Mouse (Mus musculus) liver, postnatal 0 days (tissue): Measurements from ENCODE around the gene Atoh8. TPM values are rescaled to one million over a fixed set of nuclear protein-coding genes. Genes with fewer than 3 reads are reported as not detected.

Source experiments
- ATAC-seq: fragments of 200-750 bp; cut with Nextera tagmentation; 2 replicates; pipeline ENCODE4 v1.8.0; 2017; ENCODE audit warnings: mild to moderate bottlenecking, moderate library complexity
- DNase-seq: peaks from one replicate; pipeline ENCODE4 v3.0.0-alpha.2; 2016
- H3K27ac ChIP-seq: fragments of 300-500 bp; sonication (generic); 2 replicates; pipeline ENCODE4 v1.5.1; 2014; ENCODE audit warnings: antibody characterized with exemption, moderate library complexity, mild to moderate bottlenecking, low read depth
- H3K27me3 ChIP-seq: fragments of 300-500 bp; sonication (generic); 2 replicates; pipeline ENCODE4 v1.6.1; 2014; ENCODE audit warnings: low read length, control low read depth, mixed read lengths; ENCODE audit not compliant: insufficient read depth
- H3K36me3 ChIP-seq: fragments of 300-500 bp; sonication (generic); replicated peaks from 2 replicates; pipeline ENCODE4 v1.6.1; 2014; ENCODE audit warnings: mild to moderate bottlenecking, control low read depth, low read length, moderate library complexity, mixed read lengths; ENCODE audit not compliant: insufficient read depth
- H3K4me1 ChIP-seq: fragments of 300-500 bp; sonication (generic); 2 replicates; pipeline ENCODE4 v1.6.1; 2014; ENCODE audit warnings: antibody characterized with exemption, mild to moderate bottlenecking, control low read depth; ENCODE audit not compliant: insufficient read depth
- H3K4me2 ChIP-seq: fragments of 300-500 bp; sonication (generic); 2 replicates; pipeline ENCODE4 v1.6.1; 2014; ENCODE audit warnings: low read depth, mild to moderate bottlenecking, low read length, moderate library complexity, mixed read lengths
- H3K4me3 ChIP-seq: fragments of 300-500 bp; sonication (generic); 2 replicates; pipeline ENCODE4 v1.5.1; 2014; ENCODE audit warnings: low read depth, low read length
- H3K9ac ChIP-seq: fragments of 300-500 bp; sonication (generic); replicated peaks from 2 replicates; pipeline ENCODE4 v1.6.1; 2014; ENCODE audit warnings: mild to moderate bottlenecking, moderate library complexity
- H3K9me3 ChIP-seq: fragments of 300-500 bp; sonication (generic); 2 replicates; pipeline ENCODE4 v1.6.1; 2016; ENCODE audit warnings: mild to moderate bottlenecking, control low read depth, low read length, mixed read lengths
- CTCF ChIP-seq: sonication (generic); IDR thresholded peaks from 2 replicates; pipeline ENCODE4 v1.5.1; 2016; ENCODE audit warnings: antibody characterized with exemption, low read depth
- EP300 ChIP-seq: IDR thresholded peaks from 2 replicates; pipeline ENCODE4 v1.6.1; 2016; ENCODE audit warnings: antibody characterized with exemption, low read depth, mild to moderate bottlenecking
- WGBS: fragments of 180-500 bp; shearing (Covaris S2); extraction: QIAGEN DNeasy Blood & Tissue Kit; methylation state at CpG from one replicate; pipeline ENCODE4 v1.1.7; 2014; ENCODE audit not compliant: insufficient replicate concordance; 5-methylcytosine and 5-hydroxymethylcytosine counted together
- polyA plus RNA-seq: library from polyadenylated mRNA; unstranded; fragments of >200 nt; fragmentation: Nextera tagmentation; extraction: Ambion mirVana; gene quantifications from 2 replicates; pipeline ENCODE4 v1.2.1, GENCODE M21; 2015

Atoh8 gene
- polyA plus RNA-seq, result 0.96 and 1.3 TPM in 2 replicates

- Histone ChIP-seq H3K4me1 (peaks cover 5% of the 10 kb centered on the region), H3K27ac (peak within 1 kb of the TSS; percentile 40; the same call in 1 of the 2 replicates), H3K9ac (peak within 1 kb of the TSS; percentile 53), H3K9me3 (no peaks in the 10 kb centered on the region), H3K27me3 (peaks cover 74% of the 10 kb centered on the region), H3K36me3 (no peaks in the 10 kb centered on the region), H3K4me3 (peak within 1 kb of the TSS; percentile 60), H3K4me2 (peak within 1 kb of the TSS; percentile 89)
- TF ChIP-seq CTCF (no peak), EP300 (no peak)
- ATAC-seq (peak; percentile 50; the same call in 1 of the 2 replicates), DNase-seq (peak; percentile 60)
- WGBS, result 3% methylated on average over 53 of the region's 68 CpGs
Measured at GRCm38 (mm10) chr6:72235098-72235806, at the start of gene Atoh8. TSS of gene Atoh8 (minus strand) at chr6:72235577.

- 25% methylated on average over 4 of the region's 4 CpGs for WGBS
- DNase-seq (peak; percentile 68), ATAC-seq (no peak)
- H3K9me3 ChIP-seq, result no peaks in the 10 kb centered on the region
- no peak overlapping the region for H3K4me2 ChIP-seq
- peaks cover 29% of the 10 kb centered on the region for H3K4me1 ChIP-seq
- no peaks in the 10 kb centered on the region for H3K27me3 ChIP-seq
- no peak overlapping the region for H3K9ac ChIP-seq
- H3K27ac ChIP-seq, result no peak overlapping the region
- H3K36me3 ChIP-seq, result no peaks in the 10 kb centered on the region
- TF ChIP-seq CTCF (peak; percentile 83), EP300 (no peak)
- no peak overlapping the region for H3K4me3 ChIP-seq
Measured at GRCm38 (mm10) chr6:72283914-72284313, 48.5 kb upstream of the Atoh8 start.

- peak; percentile 92 for TF ChIP-seq EP300
- 0 out of 2 replicates have a peak, but pooled peaks have one; percentile 10 for TF ChIP-seq CTCF
- Histone ChIP-seq H3K9me3 (no peaks in the 10 kb centered on the region), H3K27me3 (no peaks in the 10 kb centered on the region), H3K36me3 (no peaks in the 10 kb centered on the region), H3K4me3 (no peak overlapping the region), H3K4me2 (peak overlapping the region; percentile 41), H3K9ac (no peak overlapping the region), H3K27ac (peak overlapping the region; percentile 85), H3K4me1 (peaks cover 44% of the 10 kb centered on the region)
- peak; percentile 55 for DNase-seq
- 47% methylated on average over 7 of the region's 7 CpGs for WGBS
- peak; percentile 61 for ATAC-seq
Measured at GRCm38 (mm10) chr6:72280410-72280998, 45.1 kb upstream of the Atoh8 start.

GRCm38 (mm10) chr6:72279505-72279904 is 44.1 kb upstream of the Atoh8 start:
- WGBS, result 56% methylated on average over 7 of the region's 7 CpGs
- Histone ChIP-seq H3K4me3 (no peak overlapping the region), H3K9ac (peak overlapping the region; percentile 22; the same call in 1 of the 2 replicates), H3K4me2 (peak overlapping the region; percentile 41; the same call in 1 of the 2 replicates), H3K27me3 (no peaks in the 10 kb centered on the region), H3K4me1 (peaks cover 52% of the 10 kb centered on the region), H3K9me3 (no peaks in the 10 kb centered on the region), H3K36me3 (no peaks in the 10 kb centered on the region), H3K27ac (peak overlapping the region; percentile 85)
- peak; percentile 84 for DNase-seq
- peak; percentile 86 for ATAC-seq
- TF ChIP-seq CTCF (no peak), EP300 (peak; percentile 99)

- TF ChIP-seq EP300 (no peak), CTCF (no peak)
- ATAC-seq (no peak), DNase-seq (no peak)
- no peaks in the 10 kb centered on the region for H3K9me3 ChIP-seq
- peaks cover 56% of the 10 kb centered on the region for H3K4me1 ChIP-seq
- H3K27me3 ChIP-seq, result no peaks in the 10 kb centered on the region
- no peak overlapping the region for H3K4me2 ChIP-seq
- H3K9ac ChIP-seq, result peak overlapping the region; percentile 22; the same call in 1 of the 2 replicates
- 33% methylated on average over 4 of the region's 4 CpGs for WGBS
- no peaks in the 10 kb centered on the region for H3K36me3 ChIP-seq
- H3K4me3 ChIP-seq, result no peak overlapping the region
- H3K27ac ChIP-seq, result peak overlapping the region; percentile 85
Measured at GRCm38 (mm10) chr6:72278835-72279234, 43.5 kb upstream of the Atoh8 start.

GRCm38 (mm10) chr6:72277508-72278166 is 42.3 kb upstream of the Atoh8 start:
- Histone ChIP-seq H3K4me2 (no peak overlapping the region), H3K4me1 (peaks cover 68% of the 10 kb centered on the region), H3K4me3 (no peak overlapping the region), H3K9ac (0 out of 2 replicates have a peak overlapping the region, but pooled peaks have one; percentile 2), H3K9me3 (no peaks in the 10 kb centered on the region), H3K36me3 (no peaks in the 10 kb centered on the region), H3K27ac (peak overlapping the region; percentile 85), H3K27me3 (no peaks in the 10 kb centered on the region)
- TF ChIP-seq EP300 (0 out of 2 replicates have a peak, but pooled peaks have one; percentile 43), CTCF (no peak)
- no peak for DNase-seq
- WGBS, result 42% methylated on average over 9 of the region's 9 CpGs
- ATAC-seq, result 0 out of 2 replicates have a peak, but pooled peaks have one; percentile 2
